Mouse (Mus musculus) heart, postnatal 0 days (tissue): ENCODE measurements around the gene Mon2.

Experiments used
- CTCF ChIP-seq: IDR thresholded peaks from 2 replicates; pipeline ENCODE4 v1.5.1; 2016; ENCODE audit warnings: antibody characterized with exemption, control low read depth, low read depth
- EP300 ChIP-seq: IDR thresholded peaks from 2 replicates; pipeline ENCODE4 v1.6.1; 2016; ENCODE audit warnings: antibody characterized with exemption, low read depth

DNA sequence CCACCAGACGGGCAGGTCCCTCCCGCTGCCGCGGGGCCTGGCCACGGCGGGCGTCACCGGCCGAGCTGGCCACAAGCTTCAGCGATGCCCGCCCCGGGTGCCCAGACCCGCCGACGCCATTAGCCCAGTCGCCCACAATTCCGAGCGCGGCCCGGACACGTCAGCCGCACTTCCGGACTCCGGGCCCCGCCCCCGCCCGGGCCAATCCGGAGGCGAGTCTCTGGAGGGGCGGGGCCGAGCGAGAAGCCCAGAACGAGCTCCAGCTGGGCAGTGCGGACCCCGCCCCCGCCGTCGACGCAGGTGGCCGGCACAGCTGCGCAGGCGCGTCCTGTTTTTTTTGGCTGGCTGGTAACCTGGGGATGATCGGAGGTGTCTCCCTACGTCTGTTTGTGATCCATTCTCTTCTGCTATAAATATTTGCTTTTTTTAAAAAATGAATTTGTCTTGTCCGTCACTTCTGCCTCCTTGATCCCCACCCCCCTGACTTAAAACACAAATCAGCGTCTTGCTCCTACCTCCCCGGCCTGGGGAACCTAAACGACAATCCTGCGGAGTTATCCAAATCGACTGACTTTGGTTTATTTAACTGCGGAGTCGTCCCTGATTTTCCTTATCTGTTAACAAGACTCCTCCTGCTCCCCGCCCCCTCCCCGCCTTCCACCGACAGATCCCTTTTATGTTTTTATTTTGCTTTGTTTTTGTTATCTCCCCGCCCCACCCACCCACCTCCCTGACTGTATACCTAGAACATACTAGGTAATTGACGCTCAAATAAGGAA lies at the start of gene Mon2:
- TF ChIP-seq CTCF (no peak), EP300 (no peak)
